Mouse (Mus musculus) left cerebral cortex, adult 8-10 months (tissue): ENCODE measurements around the gene Dmkn. TPM values are rescaled to one million over a fixed set of nuclear protein-coding genes. Genes with fewer than 3 reads are reported as not detected.
"Not testable (repeated sequence)": the region's sequence is repeated elsewhere in the genome, so short reads cannot be mapped to it uniquely, and the experiment has no call there.

ENCODE experiments used
- DNase-seq, 2 experiments: peaks; one replicate each; pipeline ENCODE4 v3.0.0; 2022; ENCODE audit warnings: low spot score in 2 of 2
- total RNA-seq, 4 experiments: library from RNA; stranded (reverse); gene quantifications; 2 replicates each; pipeline ENCODE4 v1.2.4; 2022

The Dmkn gene
- total RNA-seq: 1 to 10 TPM; 4.1 to 5.2 (median 4.7) TPM

- no peak for DNase-seq
These were observed at the start of gene Dmkn for GRCm38 (mm10) chr7:30763456-30763855. TSS of gene Dmkn (plus strand) at chr7:30763756.

- DNase-seq: peak in 1 of 2 experiments; percentile 53
These were observed 46.4 kb upstream of the Dmkn start for GRCm38 (mm10) chr7:30717006-30717715.

GRCm38 (mm10) chr7:30717716-30718046 is 45.9 kb upstream of the Dmkn start:
- no peak for DNase-seq

- no peak for DNase-seq
These were observed 43.9 kb upstream of the Dmkn start for GRCm38 (mm10) chr7:30719669-30720068.

GRCm38 (mm10) chr7:30721286-30721685 is 42.3 kb upstream of the Dmkn start:
- DNase-seq: no peak

GRCm38 (mm10) chr7:30723274-30723953 is 40.1 kb upstream of the Dmkn start:
- DNase-seq: no peak

GRCm38 (mm10) chr7:30728214-30728613 is 35.3 kb upstream of the Dmkn start:
- no peak for DNase-seq

- DNase-seq: no peak
These were observed 34.7 kb upstream of the Dmkn start for GRCm38 (mm10) chr7:30728739-30729395.

GRCm38 (mm10) chr7:30729396-30730063 is 34.0 kb upstream of the Dmkn start, which contains the start of gene Tmem147:
TSS of gene Tmem147 (minus strand) at chr7:30729540.
- DNase-seq: peak; percentile 95 to 96

GRCm38 (mm10) chr7:30730064-30730722 is 33.4 kb upstream of the Dmkn start:
- not testable (repeated sequence) for DNase-seq

- no peak for DNase-seq
These were observed 27.3 kb upstream of the Dmkn start for GRCm38 (mm10) chr7:30736211-30736610.

- DNase-seq: not testable (repeated sequence)
These were observed 21.0 kb upstream of the Dmkn start for GRCm38 (mm10) chr7:30742570-30742969.

GRCm38 (mm10) chr7:30743617-30744016 is 19.9 kb upstream of the Dmkn start, which contains the start of gene Gapdhs:
TSS of gene Gapdhs (minus strand) at chr7:30743681.
- not testable (repeated sequence) for DNase-seq

GRCm38 (mm10) chr7:30744022-30744598 is 19.4 kb upstream of the Dmkn start:
- DNase-seq: no peak

- DNase-seq: no peak
These were observed 15.9 kb upstream of the Dmkn start for GRCm38 (mm10) chr7:30747525-30748204.

- DNase-seq: no peak
These were observed 13.5 kb upstream of the Dmkn start for GRCm38 (mm10) chr7:30749824-30750606.

GRCm38 (mm10) chr7:30751086-30751669 is 12.4 kb upstream of the Dmkn start, which contains the start of gene Sbsn:
TSS of gene Sbsn (plus strand) at chr7:30751471.
- DNase-seq: no peak

GRCm38 (mm10) chr7:30757001-30757400 is 6.6 kb upstream of the Dmkn start:
- DNase-seq: no peak

- DNase-seq: no peak
These were observed 4.7 kb upstream of the Dmkn start for GRCm38 (mm10) chr7:30758853-30759252.
